Mouse (Mus musculus): ENCODE data around the gene Ppp4r4.
"Not testable (repeated sequence)": the region's sequence is repeated elsewhere in the genome, so short reads cannot be mapped to it uniquely, and the experiment has no call there.

DNA sequence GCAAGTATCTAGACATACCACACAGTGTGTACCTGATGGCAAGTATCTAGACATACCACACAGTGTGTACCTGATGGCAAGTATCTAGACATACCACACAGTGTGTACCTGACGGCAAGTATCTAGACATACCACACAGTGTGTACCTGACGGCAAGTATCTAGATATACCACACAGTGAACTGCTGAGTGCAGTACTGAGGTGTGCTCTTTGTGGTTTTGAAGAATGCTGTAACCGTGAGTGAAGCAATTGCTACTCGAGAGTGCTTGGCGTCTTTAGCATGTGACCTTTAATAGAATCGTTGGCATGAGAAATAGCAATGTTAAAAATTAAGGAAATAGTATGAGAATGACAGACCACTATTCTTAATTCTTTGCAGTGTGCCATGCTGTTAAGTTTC lies 46.1 kb downstream of the Ppp4r4 start:
- not testable (repeated sequence) for TF ChIP-seq CTCF (IDR thresholded peaks at IDR 0.05; ENCODE audit: control insufficient read depth, insufficient read depth, insufficient read length); FOSL1 (IDR thresholded peaks at IDR 0.05; ENCODE audit: insufficient read depth, low read length, poor library complexity, severe bottlenecking); MYOD1 (IDR thresholded peaks at IDR 0.05; ENCODE audit: control insufficient read depth, insufficient read length, low read depth); MAX (IDR thresholded peaks at IDR 0.05)

Measured in C2C12 (cell line).